Mouse (Mus musculus) gastrocnemius, postnatal 14 days (tissue): ENCODE measurements around the gene Rhbdl1. TPM values are rescaled to one million over a fixed set of nuclear protein-coding genes. Genes with fewer than 3 reads are reported as not detected.

ENCODE experiments used
- microRNA-seq, 2 experiments: library from miRNA; unstranded; fragments of <30 nt; microRNA quantifications; one replicate each; pipeline ENCODE4 v1.2.0; 2021
- total RNA-seq, 2 experiments: library from RNA; stranded (reverse); gene quantifications; 2 replicates each; pipeline ENCODE4 v1.2.3; 2021

Gene Rhbdl1
- total RNA-seq, 2 experiments from 2014 or later: 11.7 to 12.0 TPM

Small RNA genes lying within 50 kb of the gene (microRNA-seq; reads per million reads assigned to microRNA genes)
- gene Mir3082: 0 to 0.50 reads per million in 2 experiments

Other genes with a start within 250 kb of the Rhbdl1 start
- not detected for gene Gng13, start 120.1 kb downstream of the Rhbdl1 start, total RNA-seq
- gene Chtf18, start 109.9 kb downstream of the Rhbdl1 start, total RNA-seq: 1 to 10 TPM; 1.3 to 2.5 TPM
- gene Rpusd1, start 109.6 kb downstream of the Rhbdl1 start, total RNA-seq: 1 to 10 TPM; 3.4 to 3.8 TPM
- not detected for gene Mslnl, start 101.3 kb downstream of the Rhbdl1 start, total RNA-seq
- under 1 TPM in 1 of 2 experiments, not detected in 1; 0.74 TPM for gene Msln, start 82.9 kb downstream of the Rhbdl1 start, total RNA-seq
- gene Narfl, start 63.5 kb downstream of the Rhbdl1 start, total RNA-seq: 10 to 100 TPM; 27.7 to 28.8 TPM
- gene Haghl, start 51.6 kb downstream of the Rhbdl1 start, total RNA-seq: 10 to 100 TPM; 13.9 to 16.1 TPM
- gene Ccdc78, start 50.7 kb downstream of the Rhbdl1 start, total RNA-seq: not detected
- gene Fam173a, start 44.4 kb downstream of the Rhbdl1 start, total RNA-seq: 10 to 100 TPM; 36.1 to 37.9 TPM
- gene AC134908.4, start 41.6 kb downstream of the Rhbdl1 start, total RNA-seq: not detected
- 10 to 100 TPM; 46.6 to 60.9 TPM for gene Metrn, start 40.2 kb downstream of the Rhbdl1 start, total RNA-seq
- gene Fbxl16, start 28.2 kb downstream of the Rhbdl1 start, total RNA-seq: 1 to 10 TPM in 1 of 2 experiments, under 1 TPM in 1; 0.95 to 2.2 TPM
- gene Wdr24, start 13.7 kb downstream of the Rhbdl1 start, total RNA-seq: 1 to 10 TPM; 9.1 to 9.2 TPM
- gene Jmjd8, start 8.4 kb downstream of the Rhbdl1 start, total RNA-seq: 10 to 100 TPM; 20.3 to 23.6 TPM
- gene Stub1, start 3.9 kb downstream of the Rhbdl1 start, total RNA-seq: 10 to 100 TPM; 80.2 to 81.3 TPM
- 10 to 100 TPM in 1 of 2 experiments, 1 to 10 TPM in 1; 7.5 to 11.0 TPM for gene Gm20683, start 4.5 kb upstream of the Rhbdl1 start, total RNA-seq
- 10 to 100 TPM; 38.0 to 47.1 TPM for gene Rhot2, start 7.6 kb upstream of the Rhbdl1 start, total RNA-seq
- 1 to 10 TPM; 1.6 to 2.0 TPM for gene Wdr90, start 24.2 kb upstream of the Rhbdl1 start, total RNA-seq
- 10 to 100 TPM; 52.3 to 73.3 TPM for gene Mcrip2, start 31.5 kb upstream of the Rhbdl1 start, total RNA-seq
- 10 to 100 TPM; 26.1 to 27.7 TPM for gene Mettl26, start 37.8 kb upstream of the Rhbdl1 start, total RNA-seq
- under 1 TPM; 0.49 to 0.55 TPM for gene Wfikkn1, start 43.6 kb upstream of the Rhbdl1 start, total RNA-seq
- gene Rab40c, start 82.4 kb upstream of the Rhbdl1 start, total RNA-seq: 10 to 100 TPM; 10.1 to 10.3 TPM
- 10 to 100 TPM; 29.8 to 30.2 TPM for gene Pigq, start 107.6 kb upstream of the Rhbdl1 start, total RNA-seq
- gene Nhlrc4, start 107.7 kb upstream of the Rhbdl1 start, total RNA-seq: not detected
- not detected for gene A930017K11Rik, start 115.3 kb upstream of the Rhbdl1 start, total RNA-seq
- 1 to 10 TPM; 4.3 to 5.9 TPM for gene Capn15, start 148.5 kb upstream of the Rhbdl1 start, total RNA-seq
- 10 to 100 TPM; 39.2 to 41.3 TPM for gene Rab11fip3, start 232.3 kb upstream of the Rhbdl1 start, total RNA-seq